Mouse (Mus musculus) mouse embryonic stem cell (cell line): ENCODE results near the gene Mybpc3.

ENCODE experiments used
- in situ Hi-C, 2 experiments: fragments of 300-500 bp; cut with MboI; formaldehyde crosslinking; loops; 1 replicate in 1 of 2; 3 replicates in 1 of 2; pipeline ENCODE4 v1.14.3; 2019 to 2020; ENCODE audit warnings: low sequenced_read_pairs in 2 of 2, low pct_unique_long_range_greater_than_20kb in 1 of 2, mixed read lengths in 1 of 2; ENCODE audit not compliant: unreplicated experiment in 1 of 2

Mybpc3 gene

DNA sequence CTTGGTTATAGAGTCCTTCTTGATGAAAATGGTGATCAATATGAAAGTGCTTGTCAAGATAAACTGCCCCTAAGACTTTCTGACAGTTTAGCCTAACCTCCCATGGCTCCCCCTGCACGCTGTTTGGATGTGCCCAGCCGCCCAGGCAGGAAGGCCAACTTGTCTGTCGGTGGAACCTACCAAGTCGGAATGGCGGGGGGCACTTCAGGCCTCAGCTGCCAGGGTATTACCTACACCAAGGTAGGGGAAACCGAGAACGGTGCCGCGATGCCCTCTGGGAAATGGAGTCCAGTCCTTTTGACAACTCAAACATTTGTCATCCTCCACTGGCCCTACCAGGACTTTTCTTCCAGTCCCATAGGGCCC, 65.2 kb downstream of the Mybpc3 start:
- in situ Hi-C loops = no loop called here

DNA sequence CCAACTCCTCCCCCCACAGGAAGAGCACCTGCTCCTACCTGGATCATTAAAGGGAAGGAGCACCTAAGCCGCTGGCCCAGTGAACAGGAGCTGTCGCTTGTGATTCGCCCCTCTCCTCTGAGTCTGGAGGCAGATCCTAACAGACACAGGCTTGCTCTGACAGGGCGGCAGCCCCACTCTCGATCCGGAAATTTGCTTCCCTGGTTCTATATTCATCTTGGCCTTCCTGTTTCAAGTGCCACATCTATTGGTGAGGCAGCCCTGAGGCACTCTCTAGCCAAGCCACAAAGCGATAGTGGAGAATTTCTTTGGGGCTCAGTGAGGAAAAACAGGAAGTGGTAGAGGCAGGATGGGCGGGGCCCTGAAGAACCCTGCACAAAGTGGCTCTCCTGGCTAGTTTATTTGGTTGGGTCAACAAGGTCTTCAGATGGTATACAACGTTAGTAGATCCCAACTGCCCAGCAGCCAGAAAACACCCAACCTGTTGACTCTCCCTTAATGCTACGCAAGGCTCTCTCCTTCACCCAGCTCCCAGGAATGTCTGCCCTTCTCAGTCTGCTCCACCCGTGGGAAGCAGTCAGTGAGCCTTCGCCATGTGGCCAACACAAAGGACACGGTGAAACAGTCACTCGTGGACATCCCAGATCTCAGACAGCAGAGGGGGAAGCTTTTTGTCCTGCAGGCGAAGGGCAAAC, 65.9 kb downstream of the Mybpc3 start, which contains the start of gene Madd:
Gene Madd (minus strand): TSS at position 127 of the 695 bp plus-strand sequence.
- in situ Hi-C loops = no loop called here
